Mouse (Mus musculus) E14TG2a.4 (cell line): Measurements from ENCODE around the gene Arhgef15.

Experiments used
- CTCF ChIP-seq: conservative IDR thresholded peaks from 2 replicates; pipeline ENCODE4 v1.5.1; 2014; ENCODE audit warnings: low read length
- NANOG ChIP-seq: IDR thresholded peaks from 2 replicates; pipeline ENCODE4 v1.6.1; 2014; ENCODE audit warnings: borderline replicate concordance, low read length, mixed read lengths

DNA sequence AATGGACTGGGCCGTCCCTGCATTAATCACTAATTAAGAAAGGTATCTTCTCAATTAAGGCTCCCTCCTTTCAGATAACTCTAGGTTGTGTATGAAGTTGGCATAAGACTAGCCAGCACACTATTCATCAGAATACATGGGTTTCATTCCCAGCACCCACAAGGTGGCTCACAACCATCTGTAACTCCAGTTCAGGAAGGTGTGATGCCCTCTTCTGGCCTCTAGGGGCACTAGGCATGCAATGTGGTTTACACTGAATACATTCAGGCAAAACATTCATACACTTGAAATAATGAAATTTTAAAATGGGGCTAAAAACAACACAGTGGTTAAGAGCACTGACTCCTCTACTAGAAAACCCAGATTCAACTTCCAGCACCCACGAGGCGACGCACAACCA is 60.2 kb downstream of the Arhgef15 start:
- TF ChIP-seq CTCF: peak; percentile 92
- TF ChIP-seq NANOG: no peak
